Mouse (Mus musculus): ENCODE measurements at regions not wholly inside any gene's neighbourhood (a gene's known extent, or its start where the extent isn't known, plus 50 kb on each side); places are given as distances from the start of the nearest gene placed in this dataset.

DNA sequence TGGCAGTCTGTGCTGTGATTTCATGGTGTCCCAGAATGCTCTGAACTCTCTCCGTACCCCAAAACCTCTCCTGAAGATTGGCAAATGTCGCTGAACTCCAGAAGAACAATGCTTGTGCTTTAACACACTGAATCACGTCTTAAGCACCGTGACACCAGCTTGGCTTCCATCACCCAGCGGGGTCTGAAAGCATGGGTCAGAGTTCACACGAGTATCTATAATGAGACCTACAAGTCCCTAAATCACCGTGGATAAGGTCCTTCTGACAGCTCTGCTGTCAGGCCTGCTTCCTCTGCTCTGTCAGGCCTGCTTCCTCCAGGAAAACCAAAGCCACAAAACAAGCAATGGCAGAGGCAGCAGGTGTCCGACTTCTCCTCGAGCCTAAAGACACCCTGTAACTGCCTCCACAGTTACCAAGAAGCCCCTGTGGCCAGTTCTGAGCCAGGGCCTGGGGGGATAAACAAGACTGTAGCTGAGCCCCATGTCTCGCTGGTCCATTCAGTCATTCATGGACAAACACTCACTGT is 229.1 kb upstream of the A430005L14Rik start:
- Histone ChIP-seq H3K9ac (replicated peaks; ENCODE audit: low read depth, low read length) (no peak overlapping the region), H3K9me3 (replicated peaks; ENCODE audit: control insufficient read depth, low read length) (no peaks in the 10 kb centered on the region), H3K27me3 (ENCODE audit: control insufficient read depth, insufficient read depth, low read length) (no peaks in the 10 kb centered on the region), H3K4me1 (ENCODE audit: control insufficient read depth, insufficient read depth) (no peaks in the 10 kb centered on the region), H3K4me2 (ENCODE audit: low read depth, low read length) (no peak overlapping the region), H3K4me3 (ENCODE audit: low read depth, low read length) (no peak overlapping the region), H3K36me3 (replicated peaks; ENCODE audit: control insufficient read depth, insufficient read depth, low read length) (no peaks in the 10 kb centered on the region), H3K27ac (ENCODE audit: low read depth) (no peak overlapping the region)
- no peak for ATAC-seq (ENCODE audit: insufficient read depth, low read depth)
- no peak for DNase-seq (ENCODE audit: low spot score)
- TF ChIP-seq EP300 (IDR thresholded peaks at IDR 0.05; ENCODE audit: low read depth) (no peak), CTCF (IDR thresholded peaks at IDR 0.05; ENCODE audit: low read depth) (no peak)
- WGBS, result 53% methylated on average over 10 of the region's 10 CpGs

DNA sequence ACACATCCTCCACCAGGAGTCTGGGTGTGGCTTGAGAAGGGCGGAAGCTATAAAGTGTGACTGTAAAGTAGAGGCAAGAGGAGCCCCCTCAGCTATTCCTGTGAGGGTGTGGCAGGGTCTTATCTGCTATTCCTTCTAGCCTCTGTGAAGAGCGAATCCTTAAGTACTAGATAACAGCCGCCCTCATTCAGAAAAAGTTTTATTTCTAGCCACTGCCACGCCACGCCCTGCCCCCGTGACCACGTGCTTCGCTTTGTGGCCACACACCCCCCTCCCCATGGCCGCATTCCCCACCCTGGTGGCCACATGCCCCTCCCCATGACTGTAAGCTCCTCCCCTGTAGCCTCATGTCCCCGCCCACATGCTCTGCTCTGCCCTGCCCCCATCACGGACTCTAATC is 218.9 kb upstream of the A430005L14Rik start:
- no peaks in the 10 kb centered on the region for H3K27me3 ChIP-seq (ENCODE audit: control insufficient read depth, insufficient read depth, low read length)
- no peak for DNase-seq (ENCODE audit: low spot score)
- WGBS, result 60% methylated on average over 11 of the region's 11 CpGs
- H3K4me3 ChIP-seq (ENCODE audit: low read depth, low read length), result no peak overlapping the region
- H3K4me1 ChIP-seq (ENCODE audit: control insufficient read depth, insufficient read depth), result no peaks in the 10 kb centered on the region
- no peak overlapping the region for H3K4me2 ChIP-seq (ENCODE audit: low read depth, low read length)
- no peak overlapping the region for H3K27ac ChIP-seq (ENCODE audit: low read depth)
- no peak for ATAC-seq (ENCODE audit: insufficient read depth, low read depth)
- H3K36me3 ChIP-seq (replicated peaks; ENCODE audit: control insufficient read depth, insufficient read depth, low read length), result no peaks in the 10 kb centered on the region
- no peak overlapping the region for H3K9ac ChIP-seq (replicated peaks; ENCODE audit: low read depth, low read length)
- TF ChIP-seq CTCF (IDR thresholded peaks at IDR 0.05; ENCODE audit: low read depth) (no peak), EP300 (IDR thresholded peaks at IDR 0.05; ENCODE audit: low read depth) (no peak)
- H3K9me3 ChIP-seq (replicated peaks; ENCODE audit: control insufficient read depth, low read length), result peaks cover 4% of the 10 kb centered on the region; the same call in 1 of the 2 replicates

DNA sequence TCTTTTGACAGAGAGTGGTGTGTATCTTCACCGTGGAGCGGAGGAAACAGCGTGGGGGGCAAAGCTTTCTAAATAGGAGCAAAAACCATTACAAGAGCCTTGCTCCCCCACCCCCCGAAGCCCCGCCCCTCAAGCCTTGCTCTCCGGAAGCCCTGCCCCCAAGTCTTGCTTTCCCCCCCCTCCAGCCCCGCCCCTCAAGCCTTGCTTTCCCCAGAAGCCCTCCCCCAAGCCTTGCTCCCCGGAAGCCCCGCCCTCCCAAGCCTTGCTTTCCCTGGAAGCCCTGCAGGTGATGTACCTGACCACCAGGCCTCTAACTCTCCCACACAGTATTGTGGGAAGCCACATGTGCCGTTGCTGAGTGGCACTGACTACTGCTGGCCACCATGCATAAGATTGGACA is 214.8 kb upstream of the A430005L14Rik start:
- Histone ChIP-seq H3K36me3 (replicated peaks; ENCODE audit: control insufficient read depth, insufficient read depth, low read length) (no peaks in the 10 kb centered on the region), H3K4me2 (ENCODE audit: low read depth, low read length) (no peak overlapping the region), H3K9me3 (replicated peaks; ENCODE audit: control insufficient read depth, low read length) (no peaks in the 10 kb centered on the region), H3K27ac (ENCODE audit: low read depth) (no peak overlapping the region), H3K4me1 (ENCODE audit: control insufficient read depth, insufficient read depth) (no peaks in the 10 kb centered on the region), H3K9ac (replicated peaks; ENCODE audit: low read depth, low read length) (no peak overlapping the region), H3K27me3 (ENCODE audit: control insufficient read depth, insufficient read depth, low read length) (no peaks in the 10 kb centered on the region), H3K4me3 (ENCODE audit: low read depth, low read length) (no peak overlapping the region)
- DNase-seq (ENCODE audit: low spot score) (no peak), ATAC-seq (ENCODE audit: insufficient read depth, low read depth) (no peak)
- 87% methylated on average over 10 of the region's 10 CpGs for WGBS
- no peak for TF ChIP-seq CTCF (IDR thresholded peaks at IDR 0.05; ENCODE audit: low read depth)
- TF ChIP-seq EP300 (IDR thresholded peaks at IDR 0.05; ENCODE audit: low read depth), result no peak

DNA sequence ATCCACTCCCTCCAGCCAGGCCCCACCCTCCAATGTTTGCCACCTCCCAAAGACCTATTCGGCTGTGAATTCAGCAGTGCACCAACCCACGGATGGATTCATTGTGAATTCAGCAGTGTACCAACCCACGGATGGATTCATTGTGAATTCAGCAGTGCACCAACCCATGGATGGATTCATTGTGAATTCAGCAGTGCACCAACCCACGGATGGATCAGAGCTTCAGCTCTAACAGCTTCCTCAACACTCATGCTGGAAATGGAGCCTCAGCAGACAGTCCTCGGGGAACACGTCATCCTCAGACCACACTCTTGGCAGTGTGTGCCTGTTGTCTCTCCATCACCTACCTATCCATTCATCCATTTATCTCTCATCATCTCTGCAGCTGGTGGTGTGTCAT is 204.2 kb upstream of the A430005L14Rik start:
- no peak for ATAC-seq (ENCODE audit: insufficient read depth, low read depth)
- Histone ChIP-seq H3K4me3 (ENCODE audit: low read depth, low read length) (no peak overlapping the region), H3K4me1 (ENCODE audit: control insufficient read depth, insufficient read depth) (no peaks in the 10 kb centered on the region), H3K27ac (ENCODE audit: low read depth) (no peak overlapping the region), H3K9ac (replicated peaks; ENCODE audit: low read depth, low read length) (no peak overlapping the region), H3K27me3 (ENCODE audit: control insufficient read depth, insufficient read depth, low read length) (no peaks in the 10 kb centered on the region), H3K36me3 (replicated peaks; ENCODE audit: control insufficient read depth, insufficient read depth, low read length) (no peaks in the 10 kb centered on the region), H3K9me3 (replicated peaks; ENCODE audit: control insufficient read depth, low read length) (no peaks in the 10 kb centered on the region), H3K4me2 (ENCODE audit: low read depth, low read length) (no peak overlapping the region)
- WGBS, result 68% methylated on average over 6 of the region's 6 CpGs
- TF ChIP-seq CTCF (IDR thresholded peaks at IDR 0.05; ENCODE audit: low read depth), result no peak
- no peak for TF ChIP-seq EP300 (IDR thresholded peaks at IDR 0.05; ENCODE audit: low read depth)
- no peak for DNase-seq (ENCODE audit: low spot score)

DNA sequence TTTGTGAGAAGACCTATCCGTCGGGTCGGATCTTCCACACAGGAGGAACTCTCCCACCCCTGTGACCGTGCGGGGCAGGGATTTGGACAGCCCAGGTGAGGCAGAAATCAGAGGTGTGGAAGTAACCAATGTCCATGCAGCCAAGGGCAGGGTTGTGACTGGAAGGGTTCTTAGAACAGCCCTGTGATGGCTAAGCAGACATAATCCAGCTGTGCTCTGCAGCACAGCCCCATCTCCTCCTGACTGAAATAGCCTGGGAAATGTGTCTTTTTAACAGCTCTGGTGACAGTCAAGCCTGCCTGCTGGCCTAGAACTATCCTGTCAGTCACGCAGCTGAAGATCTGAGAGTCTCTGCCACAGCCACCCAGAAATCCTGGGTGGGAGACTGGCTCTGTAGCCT is 198.7 kb upstream of the A430005L14Rik start:
- H3K9me3 ChIP-seq (replicated peaks; ENCODE audit: control insufficient read depth, low read length), result no peaks in the 10 kb centered on the region
- no peaks in the 10 kb centered on the region for H3K36me3 ChIP-seq (replicated peaks; ENCODE audit: control insufficient read depth, insufficient read depth, low read length)
- no peak overlapping the region for H3K4me2 ChIP-seq (ENCODE audit: low read depth, low read length)
- no peak for ATAC-seq (ENCODE audit: insufficient read depth, low read depth)
- WGBS, result 73% methylated on average over 6 of the region's 6 CpGs
- no peaks in the 10 kb centered on the region for H3K27me3 ChIP-seq (ENCODE audit: control insufficient read depth, insufficient read depth, low read length)
- H3K4me1 ChIP-seq (ENCODE audit: control insufficient read depth, insufficient read depth), result no peaks in the 10 kb centered on the region
- no peak overlapping the region for H3K4me3 ChIP-seq (ENCODE audit: low read depth, low read length)
- no peak overlapping the region for H3K27ac ChIP-seq (ENCODE audit: low read depth)
- no peak for DNase-seq (ENCODE audit: low spot score)
- H3K9ac ChIP-seq (replicated peaks; ENCODE audit: low read depth, low read length), result no peak overlapping the region
- TF ChIP-seq CTCF (IDR thresholded peaks at IDR 0.05; ENCODE audit: low read depth) (no peak), EP300 (IDR thresholded peaks at IDR 0.05; ENCODE audit: low read depth) (no peak)

DNA sequence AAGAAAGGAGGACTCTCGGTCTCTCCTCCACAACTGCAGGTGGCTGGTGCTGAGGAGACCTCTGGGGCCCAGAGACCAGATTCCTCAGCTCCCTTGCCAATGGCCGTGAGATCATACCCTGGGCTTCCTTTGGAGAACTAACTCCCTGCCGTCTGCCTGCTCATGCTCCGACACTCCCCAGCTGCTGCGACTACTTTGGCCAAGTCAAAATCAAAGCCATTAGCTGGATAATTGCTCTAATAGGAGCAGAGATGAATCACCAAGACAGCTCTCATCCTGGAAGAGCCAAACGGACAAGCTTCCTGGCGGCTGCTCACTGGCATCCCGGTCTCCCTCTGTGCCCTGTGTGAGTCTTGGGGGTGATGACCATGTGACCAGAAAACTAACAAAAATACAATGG is 198.3 kb upstream of the A430005L14Rik start:
- H3K9me3 ChIP-seq (replicated peaks; ENCODE audit: control insufficient read depth, low read length), result no peaks in the 10 kb centered on the region
- no peak overlapping the region for H3K4me2 ChIP-seq (ENCODE audit: low read depth, low read length)
- H3K36me3 ChIP-seq (replicated peaks; ENCODE audit: control insufficient read depth, insufficient read depth, low read length), result no peaks in the 10 kb centered on the region
- no peaks in the 10 kb centered on the region for H3K27me3 ChIP-seq (ENCODE audit: control insufficient read depth, insufficient read depth, low read length)
- no peak overlapping the region for H3K9ac ChIP-seq (replicated peaks; ENCODE audit: low read depth, low read length)
- H3K4me1 ChIP-seq (ENCODE audit: control insufficient read depth, insufficient read depth), result no peaks in the 10 kb centered on the region
- WGBS, result 70% methylated on average over 8 of the region's 8 CpGs
- TF ChIP-seq CTCF (IDR thresholded peaks at IDR 0.05; ENCODE audit: low read depth) (no peak), EP300 (IDR thresholded peaks at IDR 0.05; ENCODE audit: low read depth) (no peak)
- no peak overlapping the region for H3K27ac ChIP-seq (ENCODE audit: low read depth)
- H3K4me3 ChIP-seq (ENCODE audit: low read depth, low read length), result no peak overlapping the region
- DNase-seq (ENCODE audit: low spot score), result peak; percentile 9
- no peak for ATAC-seq (ENCODE audit: insufficient read depth, low read depth)
